Mouse (Mus musculus) midbrain, embryonic 11.5 days (tissue): Measurements from ENCODE around the gene Snrpf. TPM values are rescaled to one million over a fixed set of nuclear protein-coding genes. Genes with fewer than 3 reads are reported as not detected.

Experiments
- ATAC-seq: fragments of 200-750 bp; cut with Nextera tagmentation; 2 replicates; pipeline ENCODE4 v1.8.0; 2017; ENCODE audit warnings: moderate TSS enrichment, moderate library complexity; ENCODE audit not compliant: low FRiP score
- DNase-seq: peaks from one replicate; pipeline ENCODE4 v3.0.0; 2015; ENCODE audit warnings: low spot score; ENCODE audit errors: missing footprints
- H3K27ac ChIP-seq: fragments of 300-500 bp; sonication (generic); 2 replicates; pipeline ENCODE4 v1.5.1; 2014; ENCODE audit warnings: low read depth, low read length
- H3K27me3 ChIP-seq: fragments of 300-500 bp; sonication (generic); 2 replicates; pipeline ENCODE4 v1.6.1; 2014; ENCODE audit warnings: mild to moderate bottlenecking, low read length, moderate library complexity, mixed read lengths; ENCODE audit not compliant: control insufficient read depth, insufficient read depth
- H3K36me3 ChIP-seq: fragments of 300-500 bp; sonication (generic); 2 replicates; pipeline ENCODE4 v1.6.1; 2014; ENCODE audit warnings: mild to moderate bottlenecking, low read length, moderate library complexity, mixed read lengths; ENCODE audit not compliant: control insufficient read depth, insufficient read depth
- H3K4me1 ChIP-seq: fragments of 300-500 bp; sonication (generic); 2 replicates; pipeline ENCODE4 v1.6.1; 2014; ENCODE audit warnings: low read length; ENCODE audit not compliant: control insufficient read depth, insufficient read depth
- H3K4me2 ChIP-seq: fragments of 300-500 bp; sonication (generic); 2 replicates; pipeline ENCODE4 v1.6.1; 2014; ENCODE audit warnings: mild to moderate bottlenecking, moderate library complexity
- H3K4me3 ChIP-seq: fragments of 300-500 bp; sonication (generic); 2 replicates; pipeline ENCODE4 v1.5.1; 2014; ENCODE audit warnings: low read depth, low read length
- H3K9ac ChIP-seq: fragments of 300-500 bp; sonication (generic); 2 replicates; pipeline ENCODE4 v1.6.1; 2014; ENCODE audit warnings: low read length
- H3K9me3 ChIP-seq: fragments of 300-500 bp; sonication (generic); 2 replicates; pipeline ENCODE4 v1.6.1; 2016; ENCODE audit warnings: low read length; ENCODE audit not compliant: control insufficient read depth
- WGBS: fragments of 180-500 bp; shearing (Covaris S2); extraction: QIAGEN DNeasy Blood & Tissue Kit; methylation state at CpG from one replicate; pipeline ENCODE4 v1.1.7; 2014; 5-methylcytosine and 5-hydroxymethylcytosine counted together
- polyA plus RNA-seq: library from polyadenylated mRNA; unstranded; fragments of >200 nt; fragmentation: Nextera tagmentation; extraction: Ambion mirVana; gene quantifications from 2 replicates; pipeline ENCODE4 v1.2.1, GENCODE M21; 2014

Snrpf gene
- polyA plus RNA-seq, 1 experiment from 2014 or later, result 150 TPM

DNA sequence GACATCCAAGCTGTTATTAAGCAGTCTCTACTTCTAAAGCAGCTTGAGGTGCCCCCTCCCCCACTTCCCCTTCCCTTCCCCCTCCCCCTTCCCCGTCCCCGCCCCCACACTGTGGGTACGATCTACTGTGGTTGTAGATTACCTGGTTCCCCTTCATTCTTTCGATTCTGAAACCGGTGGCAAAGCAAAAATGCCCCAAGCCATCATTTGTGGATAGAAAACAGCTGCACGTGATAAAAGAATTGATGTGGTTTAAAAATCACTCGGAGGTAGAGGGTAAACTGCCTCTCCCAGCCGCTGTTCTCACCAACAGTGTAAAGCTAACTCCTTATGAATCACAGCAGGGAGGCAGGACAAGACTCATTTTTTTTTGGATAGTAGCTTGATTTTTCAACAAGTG, 25.3 kb upstream of the Snrpf start:
- Histone ChIP-seq H3K9ac (no peak overlapping the region), H3K4me1 (no peaks in the 10 kb centered on the region), H3K36me3 (no peaks in the 10 kb centered on the region), H3K4me2 (no peak overlapping the region), H3K9me3 (no peaks in the 10 kb centered on the region), H3K4me3 (no peak overlapping the region), H3K27ac (no peak overlapping the region), H3K27me3 (no peaks in the 10 kb centered on the region)
- WGBS, result 83% methylated on average over 8 of the region's 8 CpGs
- peak; percentile 47 for DNase-seq
- no peak for ATAC-seq

DNA sequence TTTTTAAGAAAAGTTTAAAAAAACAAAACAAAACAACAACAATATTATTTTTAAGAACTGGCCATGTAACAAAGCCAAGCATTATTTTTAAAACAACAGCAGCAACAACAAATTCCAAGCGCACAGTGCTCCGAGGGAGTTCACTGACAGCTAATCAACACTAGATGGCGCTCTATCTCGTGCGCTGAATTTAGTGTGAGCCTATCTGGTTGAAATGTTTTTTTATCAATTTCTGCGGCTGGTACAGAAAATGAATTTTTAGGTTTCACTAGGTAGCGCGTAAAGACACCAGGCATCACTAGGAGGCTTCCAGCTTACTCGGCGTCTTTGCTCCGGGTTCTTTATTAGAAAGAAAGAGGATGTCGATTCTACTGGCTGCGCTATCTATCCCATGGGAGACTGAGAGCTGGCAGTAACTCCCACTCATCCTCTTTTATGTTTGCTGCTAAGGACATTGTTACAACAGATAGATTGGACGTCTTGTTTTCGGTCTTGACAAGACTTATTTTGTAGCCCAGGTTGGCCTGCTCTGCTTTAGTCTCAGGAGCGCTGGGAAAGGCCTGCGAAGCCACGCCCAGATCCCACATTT, 22.0 kb upstream of the Snrpf start:
- Histone ChIP-seq H3K27me3 (no peaks in the 10 kb centered on the region), H3K9ac (no peak overlapping the region), H3K36me3 (no peaks in the 10 kb centered on the region), H3K4me2 (no peak overlapping the region), H3K4me1 (no peaks in the 10 kb centered on the region), H3K9me3 (no peaks in the 10 kb centered on the region), H3K4me3 (no peak overlapping the region), H3K27ac (no peak overlapping the region)
- ATAC-seq (no peak), DNase-seq (peak; percentile 92)
- 50% methylated on average over 18 of the region's 18 CpGs for WGBS

DNA sequence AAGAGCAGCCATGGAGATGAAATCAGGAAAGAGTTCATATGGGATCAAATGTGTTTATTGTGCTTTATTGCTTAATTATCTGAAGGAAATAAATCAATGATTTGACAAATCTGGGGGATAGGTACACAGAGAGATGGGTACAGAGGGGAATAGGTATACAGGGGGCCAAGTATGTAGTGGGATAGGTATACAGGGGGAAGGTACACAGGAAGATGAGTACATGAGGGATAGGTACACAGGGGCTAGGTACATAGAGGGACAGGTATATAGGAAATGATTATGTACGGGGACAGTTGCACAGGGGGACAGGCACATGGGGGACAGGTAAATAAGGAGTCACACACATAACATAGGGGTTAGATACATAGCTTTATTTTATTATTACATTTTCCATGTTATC, 21.4 kb upstream of the Snrpf start:
- no peaks in the 10 kb centered on the region for H3K4me1 ChIP-seq
- H3K4me3 ChIP-seq, result no peak overlapping the region
- no peak overlapping the region for H3K4me2 ChIP-seq
- H3K9ac ChIP-seq, result no peak overlapping the region
- ATAC-seq (no peak), DNase-seq (peak; percentile 56)
- H3K36me3 ChIP-seq, result no peaks in the 10 kb centered on the region
- no peaks in the 10 kb centered on the region for H3K9me3 ChIP-seq
- 92% methylated on average over 1 of the region's 1 CpGs for WGBS
- H3K27me3 ChIP-seq, result no peaks in the 10 kb centered on the region
- H3K27ac ChIP-seq, result no peak overlapping the region

DNA sequence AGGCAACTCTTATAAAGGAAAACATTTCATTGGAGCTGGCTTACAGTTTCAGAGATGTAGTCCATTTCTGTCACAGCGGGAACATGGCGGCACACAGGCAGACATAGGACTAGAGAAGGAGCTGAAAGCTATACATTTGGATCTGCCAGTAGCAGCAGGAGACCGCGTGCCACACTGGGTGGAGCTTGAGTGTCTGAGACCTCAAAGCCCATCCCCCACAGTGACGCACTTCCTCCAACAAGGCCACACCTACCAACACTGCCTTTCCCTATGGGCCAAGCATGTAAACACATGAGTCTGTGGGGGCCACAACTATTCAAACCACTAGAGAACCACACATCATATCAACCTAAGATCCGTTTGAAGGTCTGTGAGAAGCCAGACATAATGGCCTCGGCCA, 19.7 kb upstream of the Snrpf start:
- Histone ChIP-seq H3K9ac (no peak overlapping the region), H3K9me3 (no peaks in the 10 kb centered on the region), H3K27ac (no peak overlapping the region), H3K27me3 (no peaks in the 10 kb centered on the region), H3K36me3 (no peaks in the 10 kb centered on the region), H3K4me2 (no peak overlapping the region), H3K4me3 (no peak overlapping the region), H3K4me1 (no peaks in the 10 kb centered on the region)
- DNase-seq (peak; percentile 66), ATAC-seq (no peak)
- WGBS, result 94% methylated on average over 7 of the region's 7 CpGs

DNA sequence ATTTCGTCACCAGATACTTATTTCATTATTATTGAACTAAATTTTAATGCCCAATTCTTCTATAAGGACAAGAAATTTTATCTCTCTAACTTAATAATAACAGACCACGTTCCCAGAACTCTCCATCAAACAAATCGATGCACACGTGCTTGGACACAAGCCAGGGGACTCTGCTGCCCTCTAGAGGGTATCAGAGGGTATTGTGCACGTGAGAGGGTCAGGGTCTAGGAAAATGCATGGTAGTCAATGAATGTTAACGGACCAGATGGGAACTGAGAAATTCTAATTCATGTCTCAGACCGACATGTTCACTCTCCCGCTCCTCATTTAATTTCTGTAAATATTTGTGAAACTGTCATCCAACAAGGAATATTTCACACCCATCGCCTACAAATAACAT, 18.5 kb upstream of the Snrpf start:
- no peaks in the 10 kb centered on the region for H3K4me1 ChIP-seq
- H3K4me2 ChIP-seq, result no peak overlapping the region
- no peak overlapping the region for H3K9ac ChIP-seq
- H3K4me3 ChIP-seq, result no peak overlapping the region
- ATAC-seq (no peak), DNase-seq (peak; percentile 79)
- no peaks in the 10 kb centered on the region for H3K9me3 ChIP-seq
- 56% methylated on average over 9 of the region's 9 CpGs for WGBS
- H3K36me3 ChIP-seq, result no peaks in the 10 kb centered on the region
- H3K27me3 ChIP-seq, result no peaks in the 10 kb centered on the region
- H3K27ac ChIP-seq, result no peak overlapping the region

DNA sequence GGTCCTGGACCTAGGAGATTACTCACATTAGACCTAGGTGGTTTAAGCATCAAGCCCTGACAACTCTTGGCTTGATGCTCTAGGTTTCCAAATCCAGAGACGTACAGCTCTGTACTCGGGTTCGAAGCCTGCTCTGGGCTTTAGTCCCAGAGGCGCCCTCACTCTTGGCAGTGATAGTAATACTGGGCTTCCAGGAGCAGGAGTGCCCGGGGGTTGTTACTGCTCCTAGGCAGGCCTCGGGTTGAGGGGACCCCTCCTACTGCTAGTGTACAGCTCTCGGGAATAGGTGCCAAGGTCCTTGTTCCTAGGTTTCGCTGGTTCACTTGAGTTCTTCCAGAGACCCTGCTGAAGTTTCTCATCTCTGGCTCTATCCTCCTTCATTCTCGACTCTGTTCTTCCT, 16.8 kb upstream of the Snrpf start:
- Histone ChIP-seq H3K36me3 (no peaks in the 10 kb centered on the region), H3K27ac (no peak overlapping the region), H3K9me3 (no peaks in the 10 kb centered on the region), H3K27me3 (no peaks in the 10 kb centered on the region), H3K9ac (no peak overlapping the region), H3K4me1 (no peaks in the 10 kb centered on the region), H3K4me2 (no peak overlapping the region), H3K4me3 (no peak overlapping the region)
- 90% methylated on average over 9 of the region's 9 CpGs for WGBS
- ATAC-seq, result no peak
- DNase-seq, result peak; percentile 56

DNA sequence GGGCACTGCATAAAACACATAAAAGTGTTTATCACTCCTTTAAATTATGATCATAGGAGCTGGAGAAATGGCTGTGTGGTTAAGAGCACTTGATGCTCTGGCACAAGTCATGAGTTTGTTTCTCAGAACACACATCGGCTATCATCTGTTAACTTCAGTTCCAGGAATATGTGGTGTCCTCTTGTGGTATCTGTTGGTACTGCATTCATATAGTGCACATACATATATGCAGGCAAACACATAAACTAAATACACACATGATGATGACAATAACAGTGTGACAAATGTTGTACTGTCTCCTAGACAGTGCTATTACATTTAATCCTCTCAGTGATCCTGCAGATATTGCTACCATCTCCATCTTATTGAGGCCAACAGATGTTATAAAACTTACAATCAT, 13.8 kb upstream of the Snrpf start:
- H3K27me3 ChIP-seq, result no peaks in the 10 kb centered on the region
- DNase-seq (peak; percentile 74), ATAC-seq (no peak)
- no peak overlapping the region for H3K9ac ChIP-seq
- H3K27ac ChIP-seq, result no peak overlapping the region
- H3K4me2 ChIP-seq, result no peak overlapping the region
- no peak overlapping the region for H3K4me3 ChIP-seq
- H3K36me3 ChIP-seq, result no peaks in the 10 kb centered on the region
- 89% methylated on average over 1 of the region's 1 CpGs for WGBS
- H3K9me3 ChIP-seq, result no peaks in the 10 kb centered on the region
- H3K4me1 ChIP-seq, result no peaks in the 10 kb centered on the region

DNA sequence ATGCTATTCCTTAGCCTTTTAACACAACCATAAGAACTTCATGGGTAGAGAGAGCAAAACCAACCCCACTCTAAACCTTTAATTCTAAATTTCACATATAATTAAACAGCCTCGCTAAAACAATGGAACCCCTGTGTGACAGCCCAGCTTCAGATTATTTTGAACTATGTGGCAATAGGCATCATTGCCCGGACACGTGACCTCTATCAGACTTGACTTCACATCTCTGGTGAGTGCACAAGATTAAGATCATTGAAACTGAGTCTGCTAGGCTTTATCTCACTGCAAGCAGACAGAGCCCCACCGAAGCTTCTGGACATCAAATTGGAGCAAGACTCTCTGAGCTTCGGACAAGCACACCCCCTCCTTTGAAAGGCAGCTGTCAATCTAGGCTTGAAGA, 12.8 kb upstream of the Snrpf start:
- Histone ChIP-seq H3K27me3 (no peaks in the 10 kb centered on the region), H3K9ac (no peak overlapping the region), H3K36me3 (no peaks in the 10 kb centered on the region), H3K4me2 (no peak overlapping the region), H3K9me3 (no peaks in the 10 kb centered on the region), H3K27ac (no peak overlapping the region), H3K4me3 (no peak overlapping the region), H3K4me1 (no peaks in the 10 kb centered on the region)
- 76% methylated on average over 5 of the region's 5 CpGs for WGBS
- ATAC-seq (no peak), DNase-seq (no peak)

DNA sequence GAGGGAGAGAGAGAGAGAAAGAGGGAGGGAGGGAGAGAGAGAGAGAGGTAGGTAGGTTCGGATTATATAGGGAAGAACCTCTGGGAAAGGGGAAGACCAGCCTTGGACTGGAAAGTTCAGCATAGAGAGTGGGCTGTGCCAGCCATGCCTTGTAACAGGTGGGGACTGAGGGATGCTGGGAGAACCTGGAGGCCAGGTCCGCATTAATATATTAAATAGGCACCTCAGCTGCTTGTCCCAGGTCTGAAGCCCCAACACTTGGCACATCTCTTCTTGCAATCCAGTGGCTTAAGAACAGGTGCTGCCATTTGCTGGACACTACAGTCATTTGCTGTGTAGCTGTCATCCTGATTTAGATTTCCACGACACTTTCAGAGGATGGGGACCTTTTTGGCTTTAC, 7.1 kb upstream of the Snrpf start:
- H3K4me2 ChIP-seq, result no peak overlapping the region
- no peaks in the 10 kb centered on the region for H3K36me3 ChIP-seq
- H3K27me3 ChIP-seq, result no peaks in the 10 kb centered on the region
- H3K4me3 ChIP-seq, result no peak overlapping the region
- DNase-seq, result no peak
- H3K27ac ChIP-seq, result no peak overlapping the region
- H3K9ac ChIP-seq, result no peak overlapping the region
- 82% methylated on average over 3 of the region's 3 CpGs for WGBS
- ATAC-seq, result no peak
- no peaks in the 10 kb centered on the region for H3K9me3 ChIP-seq
- no peaks in the 10 kb centered on the region for H3K4me1 ChIP-seq

DNA sequence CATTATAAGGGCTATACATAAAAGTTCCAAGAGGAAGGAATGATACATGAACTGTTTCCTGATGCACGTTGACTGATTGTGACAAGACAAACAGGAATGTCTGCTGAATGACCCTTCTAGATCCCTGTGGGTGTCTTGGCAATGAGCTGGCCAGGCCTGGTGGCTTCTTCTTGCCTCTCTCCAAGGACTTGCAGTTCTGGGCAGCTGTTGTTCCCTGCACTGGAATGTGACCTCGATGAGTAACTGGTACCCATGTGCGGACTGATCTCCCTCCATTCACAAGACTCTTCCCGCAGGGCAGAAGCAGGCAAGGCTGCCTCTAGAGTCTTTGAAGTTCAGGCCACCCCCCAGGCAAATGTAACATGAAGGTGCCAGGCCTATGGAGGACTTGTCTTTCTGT, 6.3 kb upstream of the Snrpf start:
- no peak overlapping the region for H3K9ac ChIP-seq
- WGBS, result 75% methylated on average over 4 of the region's 4 CpGs
- DNase-seq (no peak), ATAC-seq (no peak)
- no peak overlapping the region for H3K4me3 ChIP-seq
- H3K9me3 ChIP-seq, result no peaks in the 10 kb centered on the region
- no peaks in the 10 kb centered on the region for H3K27me3 ChIP-seq
- H3K4me2 ChIP-seq, result no peak overlapping the region
- no peaks in the 10 kb centered on the region for H3K4me1 ChIP-seq
- H3K36me3 ChIP-seq, result no peaks in the 10 kb centered on the region
- no peak overlapping the region for H3K27ac ChIP-seq
